Mouse (Mus musculus) thymus, adult 2 months (tissue): ENCODE data around the gene Morn3.

ENCODE experiments used
- CTCF ChIP-seq: fragments of 200-500 bp; IDR thresholded peaks from 2 replicates; pipeline ENCODE4 v1.5.1; 2012; ENCODE audit warnings: mild to moderate bottlenecking, control low read depth, low read length, moderate library complexity, borderline replicate concordance; ENCODE audit not compliant: control insufficient read depth, poor library complexity, insufficient read depth; ENCODE audit errors: extremely low read depth
- POLR2A ChIP-seq: fragments of 200-500 bp; IDR thresholded peaks from 2 replicates; pipeline ENCODE4 v1.6.1; 2012; ENCODE audit warnings: mild to moderate bottlenecking, low read length, control low read depth, moderate library complexity; ENCODE audit not compliant: control insufficient read depth, poor library complexity, insufficient read depth; ENCODE audit errors: extremely low read depth

DNA sequence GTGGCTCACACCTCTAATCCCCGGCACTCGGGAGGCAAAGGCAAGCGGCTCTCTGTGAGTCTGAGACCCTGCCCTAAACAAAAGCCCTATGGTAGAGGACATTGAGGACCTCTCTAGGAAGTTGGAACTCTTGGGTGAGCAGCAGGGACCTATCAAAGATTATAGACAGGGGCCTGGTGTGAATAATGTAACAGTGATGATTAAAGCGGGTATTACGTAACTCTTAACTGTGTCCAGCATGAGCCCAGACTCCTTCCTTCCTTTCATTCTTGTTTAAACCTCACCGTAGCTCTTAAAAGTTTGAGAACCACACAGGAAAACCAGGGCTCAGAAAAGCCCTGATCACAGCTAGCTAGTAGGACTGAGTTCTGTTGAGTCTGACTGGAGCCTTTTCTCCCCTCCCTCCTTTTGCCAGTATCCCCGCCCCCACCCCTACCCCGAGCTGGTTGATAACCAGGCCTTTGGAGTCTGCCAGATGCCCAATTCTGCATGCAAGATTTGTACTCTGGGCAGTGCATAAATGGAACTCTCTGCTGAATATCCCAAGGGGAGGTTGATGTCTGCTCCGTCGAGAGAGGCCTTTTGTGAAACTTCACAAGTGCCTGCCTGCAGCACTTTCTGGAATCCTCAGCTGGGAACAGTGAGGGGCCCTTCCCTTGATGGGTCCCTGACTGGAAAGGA lies 27.3 kb downstream of the Morn3 start:
- TF ChIP-seq CTCF (no peak), POLR2A (no peak)
